Mouse (Mus musculus) heart, adult 10 weeks (tissue): Measurements from ENCODE around the gene Wnt1. TPM values are rescaled to one million over a fixed set of nuclear protein-coding genes. Genes with fewer than 3 reads are reported as not detected.

Experiments
- polyA plus RNA-seq: library from polyadenylated mRNA; stranded (reverse); fragments of 350-450 nt; fragmentation: Illumina TruSeq; extraction: RNeasy Lipid Tissue Mini Kit (QIAGEN cat#74804); gene quantifications from one replicate; pipeline ENCODE4 v1.2.3, GENCODE M21; 2014; ENCODE audit warnings: low read depth, low replicate concordance

Wnt1 gene
- polyA plus RNA-seq: not detected

GRCm38 (mm10) chr15:98789661-98790535 lies at the start of gene Wnt1:
TSS of gene Wnt1 (plus strand) at chr15:98789857.

GRCm38 (mm10) chr15:98762670-98763529 lies 26.8 kb upstream of the Wnt1 start, which contains the start of gene Arf3:
TSS of gene Arf3 (minus strand) at chr15:98763214.

DNA sequence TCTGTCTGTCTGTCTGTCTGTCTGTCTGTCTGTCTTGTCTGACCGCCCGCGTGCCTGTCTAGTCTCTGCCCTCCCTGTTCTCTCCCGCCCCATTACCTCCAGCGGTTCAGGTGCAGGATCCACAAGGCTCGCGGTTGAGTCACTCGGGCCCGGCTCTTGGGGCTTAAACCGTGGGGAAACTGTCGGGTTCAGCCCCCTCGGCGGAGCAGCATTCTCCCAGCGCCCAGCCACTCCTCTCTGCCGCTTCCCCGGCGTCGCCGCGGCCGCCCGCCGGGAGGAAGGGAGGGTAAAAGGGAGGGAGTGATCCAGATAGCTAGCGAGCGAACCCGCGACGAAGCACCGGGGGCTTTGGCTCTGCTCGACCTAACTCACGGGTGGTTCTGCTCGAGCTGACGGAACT lies 11.9 kb upstream of the Wnt1 start, which contains the start of gene Wnt10b:
Gene Wnt10b, minus strand, starts transcription at position 389 of the 400 bp plus-strand sequence.

GRCm38 (mm10) chr15:98809390-98809789 lies 19.7 kb downstream of the Wnt1 start, which contains the start of gene Ddn:
TSS of gene Ddn (minus strand) at chr15:98809490.

DNA sequence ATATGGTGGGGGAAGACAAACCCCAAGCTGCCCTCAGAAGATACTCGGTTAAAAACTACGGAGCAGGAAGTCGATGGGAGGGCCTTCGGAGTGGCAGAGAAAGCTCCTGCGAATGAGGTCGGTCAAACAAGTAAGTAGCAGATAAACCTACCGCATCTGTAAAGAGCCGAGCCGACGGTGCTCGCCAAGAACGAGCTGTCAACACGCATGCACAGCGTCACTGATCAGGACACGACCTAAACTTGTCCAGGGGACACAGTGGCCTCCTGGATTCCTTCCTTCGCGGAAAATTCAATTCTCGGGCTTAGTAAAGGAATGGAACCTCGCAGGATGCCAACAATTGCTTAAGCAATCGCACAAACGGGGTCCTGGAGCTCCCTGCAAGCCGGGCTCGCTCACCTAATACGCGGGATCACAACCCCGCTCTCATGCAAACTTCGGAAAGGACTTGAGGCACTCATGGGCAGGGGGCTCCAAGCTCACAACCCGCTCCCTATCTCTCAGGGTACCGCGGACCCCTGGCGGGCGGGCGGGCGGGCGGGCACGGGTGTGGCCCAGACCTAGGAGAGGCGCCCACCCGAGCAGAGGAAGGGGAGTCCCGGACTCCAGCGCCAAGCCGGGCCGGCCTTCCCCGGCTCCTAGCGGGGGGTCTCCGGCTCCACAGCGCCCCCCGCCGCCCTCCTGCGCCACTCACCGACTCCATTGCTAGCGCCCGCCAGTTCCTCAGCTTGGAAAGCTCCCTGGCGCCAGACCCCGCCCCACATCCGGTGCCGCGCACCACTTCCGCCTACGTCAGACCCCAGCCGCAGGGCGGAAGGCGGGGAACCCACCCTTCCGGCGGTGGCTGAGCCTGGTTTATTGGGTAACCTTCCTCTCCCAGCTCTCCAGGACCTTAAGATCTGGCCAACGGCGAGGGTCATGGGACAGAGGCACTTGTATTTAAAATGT lies 41.4 kb downstream of the Wnt1 start, which contains the start of gene Prkag1:
Gene Prkag1, minus strand, starts transcription at position 786 of the 948 bp plus-strand sequence.

Other genes with a start within 250 kb of the Wnt1 start
- gene Ccnt1, start 218.9 kb upstream of the Wnt1 start, polyA plus RNA-seq: 17.2 TPM
- gene 4930415O20Rik, start 218.9 kb upstream of the Wnt1 start, polyA plus RNA-seq: not detected
- 171 TPM for gene Adcy6, start 179.8 kb upstream of the Wnt1 start, polyA plus RNA-seq
- 4.8 TPM for gene Cacnb3, start 159.0 kb upstream of the Wnt1 start, polyA plus RNA-seq
- 46.9 TPM for gene Ddx23, start 127.0 kb upstream of the Wnt1 start, polyA plus RNA-seq
- 2.2 TPM for gene Rnd1, start 112.4 kb upstream of the Wnt1 start, polyA plus RNA-seq
- gene Ccdc65, start 81.7 kb upstream of the Wnt1 start, polyA plus RNA-seq: 1.0 TPM
- gene Fkbp11, start 61.7 kb upstream of the Wnt1 start, polyA plus RNA-seq: 4.5 TPM
- gene Arf3, start 26.6 kb upstream of the Wnt1 start, polyA plus RNA-seq: 16.7 TPM
- gene Wnt10b, start 11.7 kb upstream of the Wnt1 start, polyA plus RNA-seq: 0.26 TPM
- 0.24 TPM for gene Ddn, start 19.6 kb downstream of the Wnt1 start, polyA plus RNA-seq
- 136 TPM for gene Prkag1, start 41.7 kb downstream of the Wnt1 start, polyA plus RNA-seq
- gene Kmt2d, start 81.3 kb downstream of the Wnt1 start, polyA plus RNA-seq: 24.0 TPM
- 2.2 TPM for gene Rhebl1, start 104.7 kb downstream of the Wnt1 start, polyA plus RNA-seq
- 0.63 TPM for gene Dhh, start 108.7 kb downstream of the Wnt1 start, polyA plus RNA-seq
- 13.2 TPM for gene Lmbr1l, start 128.4 kb downstream of the Wnt1 start, polyA plus RNA-seq
- gene Tuba1b, start 144.7 kb downstream of the Wnt1 start, polyA plus RNA-seq: 260 TPM
- gene Gm49450, start 163.7 kb downstream of the Wnt1 start, polyA plus RNA-seq: not detected
- gene Tuba1a, start 163.8 kb downstream of the Wnt1 start, polyA plus RNA-seq: 126 TPM
- 41.6 TPM for gene Tuba1c, start 240.0 kb downstream of the Wnt1 start, polyA plus RNA-seq